Mouse (Mus musculus): ENCODE data around the gene Hoxd4. TPM values are rescaled to one million over a fixed set of nuclear protein-coding genes. Genes with fewer than 3 reads are reported as not detected.

Gene Hoxd4
- polyA plus RNA-seq, 1 experiment from 2014 or later, result 4.4 TPM

DNA sequence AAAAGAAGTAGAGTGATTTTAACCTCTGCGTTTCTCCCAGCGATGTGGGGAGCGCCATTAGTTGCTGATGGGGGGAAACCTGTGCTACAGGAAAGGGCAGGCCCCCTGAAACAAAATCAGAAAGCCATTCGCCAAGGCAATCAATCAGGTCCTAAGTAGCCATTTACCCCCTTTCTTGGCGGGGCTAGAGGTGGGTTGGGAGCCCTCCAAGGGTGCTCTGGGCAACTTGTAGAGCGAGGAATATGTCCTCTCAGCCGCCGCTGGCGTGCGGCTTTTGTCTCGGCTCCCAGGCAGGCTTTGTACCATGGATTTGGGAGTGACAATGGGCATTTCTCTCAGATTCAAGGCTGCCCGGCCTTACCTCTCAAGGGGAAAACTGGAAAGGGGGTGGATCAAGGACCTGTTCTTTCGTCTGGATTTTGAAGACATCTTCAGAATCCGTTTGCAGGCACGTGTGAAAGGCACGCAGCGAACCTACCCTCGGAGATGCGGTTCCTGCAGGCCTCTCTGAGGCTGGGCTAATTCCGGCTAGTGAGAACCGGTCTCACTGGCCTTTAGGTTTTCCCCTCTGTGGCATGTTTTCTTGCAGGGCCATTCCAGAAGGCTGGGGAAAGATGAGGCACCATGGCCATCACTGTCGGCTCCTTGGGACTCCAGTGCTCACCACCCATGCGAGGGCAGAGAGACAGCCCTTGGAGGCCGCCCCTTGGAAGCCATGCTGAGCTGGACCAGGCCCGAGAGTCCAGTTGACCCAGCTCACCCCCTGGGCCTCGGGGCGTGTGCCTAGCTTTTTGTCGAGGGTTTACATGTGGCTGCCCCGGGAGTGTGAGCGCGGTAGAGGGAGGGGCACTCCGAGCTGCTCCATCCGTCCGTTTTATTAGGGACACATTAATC lies 15.0 kb upstream of the Hoxd4 start:
- Histone ChIP-seq H3K27ac (peak overlapping the region; percentile 98), H3K4me1 (replicated peaks; ENCODE audit: insufficient read depth, low read length) (peaks cover 20% of the 10 kb centered on the region), H3K36me3 (ENCODE audit: insufficient read depth, low read length) (0 out of 2 replicates have a peak, but pooled peaks cover 5% of the 10 kb centered on the region), H3K4me3 (replicated peaks; ENCODE audit: low read depth, low read length) (peak overlapping the region; percentile 91), H3K4me2 (ENCODE audit: low read length) (peak overlapping the region; percentile 90), H3K9me3 (replicated peaks; ENCODE audit: low read length) (no peaks in the 10 kb centered on the region), H3K27me3 (ENCODE audit: insufficient read depth, low read length) (no peaks in the 10 kb centered on the region), H3K9ac (ENCODE audit: low read depth, low read length) (peak overlapping the region; percentile 100)
- 21% methylated on average over 34 of the region's 34 CpGs for WGBS
- TF ChIP-seq CTCF (IDR thresholded peaks at IDR 0.05; ENCODE audit: low read depth), result no peak
- DNase-seq (ENCODE audit: low spot score), result no peak
- ATAC-seq (replicated peaks; ENCODE audit: low FRiP score, low read depth), result peak; percentile 12; the same call in 1 of the 2 replicates

DNA sequence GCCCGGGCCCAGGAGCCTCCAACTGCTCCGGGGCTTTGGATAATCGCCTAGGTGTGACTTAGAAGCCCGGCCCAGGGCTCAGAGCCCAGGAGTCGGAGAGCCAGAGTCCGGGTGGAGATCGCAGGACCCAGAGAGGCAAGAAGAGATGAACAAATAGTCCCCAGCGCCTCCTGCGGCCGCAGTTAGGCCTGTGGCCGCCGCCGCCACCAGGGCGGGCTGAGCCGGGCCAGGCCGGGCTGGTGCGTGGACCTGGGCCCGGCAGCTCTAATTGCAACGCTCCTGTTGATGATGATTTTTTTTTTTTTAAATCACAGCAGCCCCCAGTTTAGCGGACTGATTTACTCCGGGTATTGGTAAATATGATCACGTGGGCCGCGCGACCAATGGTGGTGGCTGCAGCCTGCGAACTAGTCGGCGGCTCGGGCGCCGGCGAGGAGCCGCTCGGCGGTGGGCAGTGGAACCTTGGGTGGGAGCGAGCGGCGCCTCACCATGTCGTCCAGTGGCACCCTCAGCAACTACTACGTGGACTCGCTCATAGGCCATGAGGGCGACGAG lies 14.1 kb upstream of the Hoxd4 start, which contains the start of gene Hoxd9:
Gene Hoxd9 (plus strand): TSS at position 161 of the 555 bp plus-strand sequence.
- H3K27ac ChIP-seq, result peak within 1 kb of the TSS; percentile 98
- H3K4me1 ChIP-seq (replicated peaks; ENCODE audit: insufficient read depth, low read length), result peaks cover 15% of the 10 kb centered on the region
- H3K27me3 ChIP-seq (ENCODE audit: insufficient read depth, low read length), result no peaks in the 10 kb centered on the region
- H3K4me3 ChIP-seq (replicated peaks; ENCODE audit: low read depth, low read length), result peak within 1 kb of the TSS; percentile 91
- H3K9ac ChIP-seq (ENCODE audit: low read depth, low read length), result peak within 1 kb of the TSS; percentile 100
- TF ChIP-seq CTCF (IDR thresholded peaks at IDR 0.05; ENCODE audit: low read depth), result peak; percentile 38
- H3K4me2 ChIP-seq (ENCODE audit: low read length), result peak within 1 kb of the TSS; percentile 90
- H3K9me3 ChIP-seq (replicated peaks; ENCODE audit: low read length), result no peaks in the 10 kb centered on the region
- ATAC-seq (replicated peaks; ENCODE audit: low FRiP score, low read depth) (peak; percentile 66), DNase-seq (ENCODE audit: low spot score) (peak; percentile 89)
- H3K36me3 ChIP-seq (ENCODE audit: insufficient read depth, low read length), result 0 out of 2 replicates have a peak, but pooled peaks cover 4% of the 10 kb centered on the region
- under 1% methylated on average over 43 of the region's 43 CpGs for WGBS

DNA sequence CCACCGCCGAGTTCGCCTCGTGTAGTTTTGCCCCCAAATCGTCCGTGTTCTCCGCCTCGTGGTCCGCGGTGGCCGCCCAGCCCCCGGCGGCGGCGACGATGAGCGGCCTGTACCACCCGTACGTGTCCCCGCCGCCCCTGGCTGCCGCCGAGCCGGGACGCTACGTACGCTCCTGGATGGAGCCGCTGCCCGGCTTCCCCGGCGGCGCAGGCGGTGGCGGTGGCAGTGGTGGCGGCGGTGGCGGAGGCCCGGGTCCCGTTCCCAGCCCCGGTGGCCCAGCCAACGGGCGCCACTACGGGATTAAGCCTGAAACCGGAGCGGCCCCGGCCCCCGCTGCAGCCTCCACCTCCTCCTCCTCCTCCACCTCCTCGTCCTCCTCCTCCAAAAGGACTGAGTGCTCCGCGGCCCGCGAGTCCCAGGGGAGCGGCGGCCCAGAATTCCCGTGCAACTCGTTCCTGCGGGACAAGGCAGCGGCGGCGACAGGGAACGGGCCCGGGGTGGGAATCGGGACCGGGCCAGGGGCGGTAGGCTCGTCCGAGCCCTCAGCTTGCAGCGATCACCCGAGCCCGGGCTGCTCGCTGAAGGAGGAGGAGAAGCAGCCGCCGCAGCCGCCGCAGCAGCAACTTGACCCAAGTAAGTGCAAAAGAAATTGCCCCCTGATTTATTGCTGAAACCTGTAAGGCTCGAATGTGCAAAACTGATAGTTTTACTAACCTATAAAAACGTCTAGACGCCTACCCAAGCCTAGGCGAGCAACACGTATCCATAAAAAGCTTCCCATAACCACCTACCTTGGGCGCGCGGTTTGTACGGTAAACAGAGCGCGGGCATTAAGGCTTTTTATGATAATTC lies 13.3 kb upstream of the Hoxd4 start:
- peak overlapping the region; percentile 98 for H3K27ac ChIP-seq
- DNase-seq (ENCODE audit: low spot score) (peak; percentile 88), ATAC-seq (replicated peaks; ENCODE audit: low FRiP score, low read depth) (peak; percentile 18)
- WGBS, result 2% methylated on average over 72 of the region's 86 CpGs
- H3K4me3 ChIP-seq (replicated peaks; ENCODE audit: low read depth, low read length), result peak overlapping the region; percentile 91
- no peaks in the 10 kb centered on the region for H3K27me3 ChIP-seq (ENCODE audit: insufficient read depth, low read length)
- peaks cover 17% of the 10 kb centered on the region for H3K4me1 ChIP-seq (replicated peaks; ENCODE audit: insufficient read depth, low read length)
- H3K4me2 ChIP-seq (ENCODE audit: low read length), result peak overlapping the region; percentile 90
- TF ChIP-seq CTCF (IDR thresholded peaks at IDR 0.05; ENCODE audit: low read depth), result no peak
- H3K36me3 ChIP-seq (ENCODE audit: insufficient read depth, low read length), result no peaks in the 10 kb centered on the region
- no peaks in the 10 kb centered on the region for H3K9me3 ChIP-seq (replicated peaks; ENCODE audit: low read length)
- H3K9ac ChIP-seq (ENCODE audit: low read depth, low read length), result peak overlapping the region; percentile 100

DNA sequence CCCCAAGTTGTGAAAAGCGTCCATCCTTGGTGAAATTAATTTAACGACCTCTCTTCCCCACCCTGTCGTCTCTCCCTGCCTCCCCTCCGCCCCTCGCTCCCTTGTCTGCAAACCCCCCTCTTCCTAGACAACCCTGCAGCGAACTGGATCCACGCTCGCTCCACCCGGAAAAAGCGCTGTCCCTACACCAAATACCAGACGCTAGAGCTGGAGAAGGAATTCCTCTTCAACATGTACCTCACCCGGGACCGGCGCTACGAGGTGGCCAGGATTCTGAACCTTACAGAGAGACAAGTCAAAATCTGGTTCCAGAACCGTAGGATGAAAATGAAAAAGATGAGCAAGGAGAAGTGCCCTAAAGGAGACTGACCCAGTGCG lies 12.7 kb upstream of the Hoxd4 start:
- Histone ChIP-seq H3K27ac (peak overlapping the region; percentile 98), H3K27me3 (ENCODE audit: insufficient read depth, low read length) (no peaks in the 10 kb centered on the region), H3K4me3 (replicated peaks; ENCODE audit: low read depth, low read length) (peak overlapping the region; percentile 91), H3K4me1 (replicated peaks; ENCODE audit: insufficient read depth, low read length) (peaks cover 18% of the 10 kb centered on the region), H3K36me3 (ENCODE audit: insufficient read depth, low read length) (no peaks in the 10 kb centered on the region), H3K4me2 (ENCODE audit: low read length) (peak overlapping the region; percentile 90), H3K9me3 (replicated peaks; ENCODE audit: low read length) (no peaks in the 10 kb centered on the region), H3K9ac (ENCODE audit: low read depth, low read length) (peak overlapping the region; percentile 100)
- 3% methylated on average over 17 of the region's 17 CpGs for WGBS
- ATAC-seq (replicated peaks; ENCODE audit: low FRiP score, low read depth) (no peak), DNase-seq (ENCODE audit: low spot score) (no peak)
- no peak for TF ChIP-seq CTCF (IDR thresholded peaks at IDR 0.05; ENCODE audit: low read depth)

DNA sequence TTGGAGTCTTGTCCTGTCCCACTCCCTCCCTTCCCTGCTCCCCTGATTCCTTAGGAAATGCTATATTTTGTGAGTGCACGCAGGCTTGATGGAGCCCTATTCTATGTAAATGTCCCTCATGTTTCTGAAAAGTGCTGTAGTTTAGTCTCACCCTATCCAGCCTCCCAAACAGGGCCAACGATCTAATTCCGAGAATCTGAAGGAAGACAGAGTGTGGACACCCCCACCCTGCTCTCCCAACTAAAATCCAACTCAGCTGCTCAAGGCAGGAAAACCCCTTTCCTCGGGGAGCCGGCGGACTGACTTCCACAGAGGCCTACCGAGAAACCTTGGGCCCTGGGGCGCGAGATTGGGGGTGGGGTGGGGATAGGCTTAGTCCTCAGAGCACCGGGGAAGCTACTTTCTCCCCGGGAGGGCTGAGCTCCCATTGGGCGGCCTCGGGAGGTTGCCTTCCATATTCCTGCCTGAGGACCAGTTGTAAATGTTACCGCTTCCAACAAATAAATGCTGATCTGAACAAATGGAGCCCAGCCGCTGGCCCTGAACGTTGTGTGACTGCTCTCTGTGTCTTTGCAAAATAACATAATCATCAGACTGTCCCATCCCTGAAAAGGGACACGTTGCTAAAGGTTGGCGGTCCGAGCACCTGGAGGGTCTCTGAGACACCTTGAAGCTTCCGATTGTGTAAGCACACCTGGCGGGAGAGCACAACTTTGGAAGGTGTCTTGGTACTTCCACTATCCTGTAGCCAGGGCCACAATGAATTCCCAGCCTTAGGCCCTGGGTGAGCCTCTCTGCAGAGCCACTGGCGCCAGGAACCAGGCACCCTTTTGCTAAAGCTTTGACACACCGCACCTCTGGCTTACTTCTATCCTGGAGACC lies 11.8 kb upstream of the Hoxd4 start:
- peak overlapping the region; percentile 98 for H3K27ac ChIP-seq
- 19% methylated on average over 23 of the region's 23 CpGs for WGBS

More for the DNA sequence above, 11.8 kb upstream of the Hoxd4 start:
- peaks cover 18% of the 10 kb centered on the region for H3K4me1 ChIP-seq (replicated peaks; ENCODE audit: insufficient read depth, low read length)
- H3K27me3 ChIP-seq (ENCODE audit: insufficient read depth, low read length), result no peaks in the 10 kb centered on the region
- H3K9ac ChIP-seq (ENCODE audit: low read depth, low read length), result peak overlapping the region; percentile 100
- H3K4me3 ChIP-seq (replicated peaks; ENCODE audit: low read depth, low read length), result peak overlapping the region; percentile 91
- no peak for DNase-seq (ENCODE audit: low spot score)
- no peak for ATAC-seq (replicated peaks; ENCODE audit: low FRiP score, low read depth)
- no peak for TF ChIP-seq CTCF (IDR thresholded peaks at IDR 0.05; ENCODE audit: low read depth)
- H3K4me2 ChIP-seq (ENCODE audit: low read length), result peak overlapping the region; percentile 90
- H3K9me3 ChIP-seq (replicated peaks; ENCODE audit: low read length), result no peaks in the 10 kb centered on the region
- H3K36me3 ChIP-seq (ENCODE audit: insufficient read depth, low read length), result no peaks in the 10 kb centered on the region
